Mouse (Mus musculus): ENCODE data around the gene Rrp12. TPM values are rescaled to one million over a fixed set of nuclear protein-coding genes. Genes with fewer than 3 reads are reported as not detected.

The Rrp12 gene
- polyA plus RNA-seq, 2 experiments from 2014 or later: 7.2 to 17.3 TPM

GRCm38 (mm10) chr19:41906311-41907078 lies 10.5 kb upstream of the Rrp12 start:
- ATAC-seq: no peak

- no peak for ATAC-seq
These were observed 9.3 kb upstream of the Rrp12 start for GRCm38 (mm10) chr19:41905246-41905645.

- ATAC-seq: no peak
These were observed 7.0 kb upstream of the Rrp12 start for GRCm38 (mm10) chr19:41902848-41903593.

- no peak for ATAC-seq
These were observed 5.7 kb upstream of the Rrp12 start for GRCm38 (mm10) chr19:41901696-41902095.

GRCm38 (mm10) chr19:41900495-41901090 lies 4.6 kb upstream of the Rrp12 start:
- no peak for ATAC-seq

GRCm38 (mm10) chr19:41898860-41899259 lies 2.9 kb upstream of the Rrp12 start:
- ATAC-seq: no peak

GRCm38 (mm10) chr19:41896319-41896711 lies 342 bp upstream of the Rrp12 start:
- no peak for ATAC-seq

GRCm38 (mm10) chr19:41894959-41895358 lies 1.0 kb downstream of the Rrp12 start:
- ATAC-seq: no peak

- no peak for ATAC-seq
These were observed 7.8 kb downstream of the Rrp12 start for GRCm38 (mm10) chr19:41888191-41888590.

- ATAC-seq: no peak
These were observed 12.1 kb downstream of the Rrp12 start for GRCm38 (mm10) chr19:41883882-41884281.

- no peak for ATAC-seq
These were observed 14.1 kb downstream of the Rrp12 start for GRCm38 (mm10) chr19:41881842-41882241.

GRCm38 (mm10) chr19:41874356-41874755 lies 21.6 kb downstream of the Rrp12 start:
- ATAC-seq: no peak

- no peak for ATAC-seq
These were observed 23.7 kb downstream of the Rrp12 start for GRCm38 (mm10) chr19:41872285-41872684.

- peak; percentile 57 for ATAC-seq
These were observed 26.0 kb downstream of the Rrp12 start for GRCm38 (mm10) chr19:41869946-41870345.

GRCm38 (mm10) chr19:41869296-41869695 lies 26.7 kb downstream of the Rrp12 start:
- ATAC-seq: no peak

- no peak for ATAC-seq
These were observed 29.3 kb downstream of the Rrp12 start for GRCm38 (mm10) chr19:41866707-41867106.

- no peak for ATAC-seq
These were observed 38.1 kb downstream of the Rrp12 start for GRCm38 (mm10) chr19:41857816-41858310.

- ATAC-seq: no peak
These were observed 38.7 kb downstream of the Rrp12 start for GRCm38 (mm10) chr19:41857086-41857762.

GRCm38 (mm10) chr19:41852423-41852822 lies 43.5 kb downstream of the Rrp12 start:
- no peak for ATAC-seq

GRCm38 (mm10) chr19:41850719-41851543 lies 45.0 kb downstream of the Rrp12 start:
- no peak for ATAC-seq

GRCm38 (mm10) chr19:41850021-41850718 lies 45.8 kb downstream of the Rrp12 start:
- ATAC-seq: no peak
